Mouse (Mus musculus): ENCODE data around the gene Msl2. TPM values are rescaled to one million over a fixed set of nuclear protein-coding genes. Genes with fewer than 3 reads are reported as not detected.

Gene Msl2
- polyA plus RNA-seq, 1 experiment from 2014 or later = 6.0 TPM

DNA sequence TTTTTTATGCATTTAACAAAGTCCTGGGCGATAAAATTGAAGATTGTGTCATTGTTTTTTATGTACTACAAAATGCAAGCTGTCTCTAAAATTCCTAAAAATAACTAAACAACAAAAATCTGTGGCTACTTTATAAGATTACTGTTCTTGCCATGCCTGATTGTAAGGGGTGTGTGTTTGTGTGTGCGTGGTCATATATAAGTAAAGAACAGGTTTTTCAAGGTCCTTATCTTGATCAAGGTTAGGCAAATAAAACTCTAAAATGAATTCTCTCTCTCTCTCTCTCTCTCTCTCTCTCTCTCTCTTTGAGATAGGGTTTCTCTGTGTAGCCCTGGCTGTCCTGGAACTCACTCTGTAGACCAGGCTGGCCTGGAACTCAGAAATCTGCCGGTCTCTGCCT is 21.9 kb upstream of the Msl2 start:
- 82% methylated on average over 3 of the region's 3 CpGs for WGBS
- H3K4me2 ChIP-seq = no peak overlapping the region

DNA sequence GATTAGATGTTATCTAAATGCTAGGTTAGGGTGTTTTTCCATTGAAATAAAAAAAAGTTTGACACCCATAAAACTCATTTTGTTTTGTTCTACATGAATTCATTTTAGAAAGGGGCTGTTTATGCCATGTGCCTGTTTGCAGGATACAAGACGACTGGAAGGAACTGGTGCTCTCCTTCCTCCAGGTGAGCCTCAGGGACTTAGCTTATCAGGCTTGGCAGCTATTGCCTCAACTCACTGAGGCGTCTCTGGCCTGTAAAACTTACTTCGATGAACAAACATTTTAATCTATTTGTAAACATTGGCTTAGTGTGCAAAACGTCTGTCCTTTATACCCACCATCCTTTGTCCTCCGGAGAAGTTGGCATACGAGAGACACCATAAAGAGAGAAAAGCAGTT is 21.2 kb upstream of the Msl2 start:
- no peaks in the 10 kb centered on the region for H3K9me3 ChIP-seq (replicated peaks)
- 55% methylated on average over 6 of the region's 6 CpGs for WGBS
- no peak for ATAC-seq (ENCODE audit: insufficient number of reproducible peaks, low FRiP score)

More for the DNA sequence above, 21.9 kb upstream of the Msl2 start:
- Histone ChIP-seq H3K27ac (ENCODE audit: poor library complexity, severe bottlenecking) (no peak overlapping the region), H3K4me1 (replicated peaks) (no peaks in the 10 kb centered on the region), H3K4me3 (no peak overlapping the region), H3K9ac (no peak overlapping the region), H3K36me3 (no peaks in the 10 kb centered on the region), H3K27me3 (replicated peaks) (no peaks in the 10 kb centered on the region), H3K9me3 (replicated peaks) (no peaks in the 10 kb centered on the region)
- ATAC-seq (ENCODE audit: insufficient number of reproducible peaks, low FRiP score) = no peak

DNA sequence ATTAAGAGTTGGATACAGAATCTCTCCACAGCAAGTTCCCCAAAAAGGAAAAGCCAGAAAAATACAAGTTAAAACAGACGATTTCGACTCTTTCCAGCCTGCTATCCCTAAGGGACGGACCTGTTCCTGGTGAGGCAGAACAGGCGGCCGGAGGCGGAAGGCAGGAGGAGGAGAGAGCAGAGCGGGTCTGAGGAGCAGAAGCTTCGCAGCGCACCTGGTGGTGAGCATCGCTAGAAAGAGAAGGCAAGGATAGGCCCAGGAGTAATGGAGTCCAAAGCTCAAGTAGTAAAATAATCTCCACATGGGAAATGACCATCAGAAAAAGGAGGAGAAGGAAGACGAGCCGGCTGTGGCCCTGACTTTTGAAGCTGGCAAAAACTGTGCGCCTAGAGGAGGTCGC is 20.6 kb upstream of the Msl2 start:
- 66% methylated on average over 14 of the region's 14 CpGs for WGBS
- no peaks in the 10 kb centered on the region for H3K36me3 ChIP-seq
- H3K9ac ChIP-seq = no peak overlapping the region
- H3K4me1 ChIP-seq (replicated peaks) = no peaks in the 10 kb centered on the region
- H3K4me3 ChIP-seq = no peak overlapping the region
- no peaks in the 10 kb centered on the region for H3K27me3 ChIP-seq (replicated peaks)
- ATAC-seq (ENCODE audit: insufficient number of reproducible peaks, low FRiP score) = no peak
- H3K9me3 ChIP-seq (replicated peaks) = no peaks in the 10 kb centered on the region
- no peak overlapping the region for H3K4me2 ChIP-seq
- no peak overlapping the region for H3K27ac ChIP-seq (ENCODE audit: poor library complexity, severe bottlenecking)

More for the DNA sequence above, 21.2 kb upstream of the Msl2 start:
- H3K4me2 ChIP-seq = no peak overlapping the region
- H3K27ac ChIP-seq (ENCODE audit: poor library complexity, severe bottlenecking) = no peak overlapping the region
- no peak overlapping the region for H3K4me3 ChIP-seq
- H3K9ac ChIP-seq = no peak overlapping the region
- H3K36me3 ChIP-seq = no peaks in the 10 kb centered on the region
- H3K27me3 ChIP-seq (replicated peaks) = no peaks in the 10 kb centered on the region
- H3K4me1 ChIP-seq (replicated peaks) = no peaks in the 10 kb centered on the region

DNA sequence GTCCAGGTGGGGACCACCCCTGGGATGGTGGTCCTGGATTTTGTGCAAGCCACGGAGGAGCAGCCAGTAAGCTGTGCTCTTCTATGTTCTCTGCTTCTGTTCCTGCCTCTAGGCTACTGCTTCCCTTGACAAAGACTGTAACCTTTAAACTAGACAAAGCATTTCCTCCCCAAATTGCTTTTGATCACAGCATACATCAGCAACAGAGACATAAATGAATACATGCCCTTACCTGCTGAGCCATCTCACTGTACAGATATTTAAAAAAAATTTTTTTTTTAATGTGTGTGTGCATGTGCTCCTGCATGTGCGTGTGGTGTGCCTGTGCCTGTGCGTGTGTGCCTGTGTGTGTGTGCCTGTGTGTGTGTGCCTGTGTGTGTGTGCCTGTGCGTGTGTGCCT is 16.7 kb upstream of the Msl2 start:
- WGBS = 92% methylated on average over 4 of the region's 4 CpGs

DNA sequence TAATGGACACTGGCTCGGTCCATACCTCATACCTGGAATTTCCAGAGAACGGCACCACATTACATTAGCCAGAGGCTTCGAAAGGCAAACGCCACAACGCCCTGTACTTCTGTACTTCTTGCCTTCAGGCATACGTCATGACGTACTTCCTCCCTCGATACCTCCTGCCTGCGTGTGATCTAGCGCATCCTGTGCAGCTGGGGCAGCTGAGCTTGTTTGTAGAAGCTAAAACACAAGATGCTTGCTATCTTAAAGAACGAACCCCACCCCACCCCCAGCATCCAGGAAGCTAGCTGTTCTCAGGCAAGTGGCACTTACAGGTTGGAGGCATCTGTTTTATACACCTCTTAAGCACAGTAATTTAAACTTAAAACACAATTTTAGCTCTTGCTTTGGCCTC is 12.9 kb upstream of the Msl2 start:
- Histone ChIP-seq H3K9me3 (replicated peaks) (peaks cover 3% of the 10 kb centered on the region; the same call in 1 of the 2 replicates), H3K4me1 (replicated peaks) (no peaks in the 10 kb centered on the region), H3K27me3 (replicated peaks) (no peaks in the 10 kb centered on the region), H3K36me3 (no peaks in the 10 kb centered on the region), H3K27ac (ENCODE audit: poor library complexity, severe bottlenecking) (no peak overlapping the region), H3K4me2 (no peak overlapping the region), H3K4me3 (no peak overlapping the region), H3K9ac (no peak overlapping the region)
- 70% methylated on average over 11 of the region's 11 CpGs for WGBS
- no peak for ATAC-seq (ENCODE audit: insufficient number of reproducible peaks, low FRiP score)

More for the DNA sequence above, 16.7 kb upstream of the Msl2 start:
- no peaks in the 10 kb centered on the region for H3K4me1 ChIP-seq (replicated peaks)
- no peak overlapping the region for H3K27ac ChIP-seq (ENCODE audit: poor library complexity, severe bottlenecking)
- no peaks in the 10 kb centered on the region for H3K36me3 ChIP-seq
- H3K4me2 ChIP-seq = no peak overlapping the region
- no peak for ATAC-seq (ENCODE audit: insufficient number of reproducible peaks, low FRiP score)
- H3K27me3 ChIP-seq (replicated peaks) = no peaks in the 10 kb centered on the region
- no peak overlapping the region for H3K4me3 ChIP-seq
- no peak overlapping the region for H3K9ac ChIP-seq
- H3K9me3 ChIP-seq (replicated peaks) = peaks cover 3% of the 10 kb centered on the region; the same call in 1 of the 2 replicates

DNA sequence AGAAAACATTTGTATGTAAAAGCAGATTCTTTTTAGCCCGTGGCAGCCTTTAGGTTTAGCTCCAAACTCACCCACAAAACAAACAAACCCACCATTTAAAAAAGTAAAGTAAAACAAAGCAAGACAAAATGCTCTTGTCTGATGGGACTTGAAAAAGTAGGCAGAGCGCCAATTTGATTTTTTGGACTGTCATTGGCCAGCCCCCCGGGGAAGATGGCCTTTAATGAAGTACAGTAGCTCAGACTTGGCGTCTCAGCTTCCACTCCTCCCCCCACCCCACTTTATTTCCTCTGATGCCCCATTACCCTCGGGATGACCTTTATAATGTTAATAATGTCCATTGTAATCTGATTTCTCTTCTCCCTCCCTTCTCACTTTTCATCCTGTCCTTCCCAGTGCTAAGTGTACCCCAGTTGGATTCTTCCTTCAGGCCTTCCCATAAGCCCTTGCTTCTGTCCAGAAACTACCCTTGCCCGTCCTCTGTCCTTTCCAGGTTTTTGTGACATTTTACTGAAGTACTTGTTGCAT is 11.6 kb upstream of the Msl2 start:
- ATAC-seq (ENCODE audit: insufficient number of reproducible peaks, low FRiP score) = no peak
- Histone ChIP-seq H3K4me1 (replicated peaks) (no peaks in the 10 kb centered on the region), H3K4me3 (no peak overlapping the region), H3K36me3 (no peaks in the 10 kb centered on the region), H3K9ac (no peak overlapping the region), H3K9me3 (replicated peaks) (peaks cover 6% of the 10 kb centered on the region; the same call in 1 of the 2 replicates), H3K27ac (ENCODE audit: poor library complexity, severe bottlenecking) (no peak overlapping the region), H3K27me3 (replicated peaks) (no peaks in the 10 kb centered on the region), H3K4me2 (no peak overlapping the region)
- 75% methylated on average over 6 of the region's 6 CpGs for WGBS

DNA sequence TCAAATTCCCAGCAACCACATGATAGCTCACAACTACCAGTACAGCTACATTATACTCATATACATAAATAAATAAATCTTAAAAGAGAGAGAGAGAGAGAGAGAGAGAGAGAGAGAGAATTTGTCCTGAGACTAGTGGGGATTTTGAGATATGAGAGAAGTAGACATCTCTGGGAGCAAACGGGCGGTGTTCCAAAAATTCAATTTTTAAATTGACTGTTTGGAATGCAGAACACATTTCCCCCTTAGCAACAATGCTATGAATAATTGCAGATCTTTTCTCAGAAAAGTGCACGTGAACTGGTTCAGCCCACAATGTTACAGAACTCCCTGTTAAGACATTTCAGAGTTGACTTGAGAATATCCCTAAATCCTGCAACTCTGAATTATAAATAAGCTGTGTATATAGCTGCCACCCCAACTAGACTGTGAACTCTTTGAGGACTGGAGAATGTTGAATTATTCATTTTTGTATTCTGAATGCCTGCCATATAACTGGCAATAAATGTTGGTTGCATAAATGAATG is 8.8 kb upstream of the Msl2 start:
- Histone ChIP-seq H3K9me3 (replicated peaks) (0 out of 2 replicates have a peak, but pooled peaks cover 7% of the 10 kb centered on the region), H3K4me3 (no peak overlapping the region), H3K9ac (no peak overlapping the region), H3K27ac (ENCODE audit: poor library complexity, severe bottlenecking) (no peak overlapping the region), H3K4me1 (replicated peaks) (no peaks in the 10 kb centered on the region), H3K36me3 (no peaks in the 10 kb centered on the region), H3K4me2 (no peak overlapping the region), H3K27me3 (replicated peaks) (no peaks in the 10 kb centered on the region)
- ATAC-seq (ENCODE audit: insufficient number of reproducible peaks, low FRiP score) = no peak
- 89% methylated on average over 3 of the region's 3 CpGs for WGBS

DNA sequence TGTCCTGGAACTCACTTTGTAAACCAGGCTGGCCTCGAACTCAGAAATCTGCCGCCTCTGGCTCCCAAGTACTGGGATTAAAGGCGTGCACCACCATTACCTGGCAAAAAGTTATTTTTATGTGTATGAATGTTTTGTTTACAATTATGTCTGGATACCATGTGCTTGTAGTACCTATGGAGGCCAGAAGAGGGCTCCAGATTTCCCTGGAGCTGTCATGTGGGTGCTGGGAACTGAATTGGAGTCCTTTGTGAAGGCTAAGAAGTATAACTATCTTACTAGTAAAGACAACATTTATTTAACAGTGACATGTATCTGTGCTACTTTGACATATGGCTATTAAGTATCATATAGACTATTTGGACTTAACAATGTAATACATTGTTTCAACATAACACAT is 4.1 kb upstream of the Msl2 start:
- Histone ChIP-seq H3K27ac (ENCODE audit: poor library complexity, severe bottlenecking) (no peak overlapping the region), H3K36me3 (no peaks in the 10 kb centered on the region), H3K4me2 (no peak overlapping the region), H3K9ac (no peak overlapping the region), H3K4me1 (replicated peaks) (no peaks in the 10 kb centered on the region), H3K27me3 (replicated peaks) (no peaks in the 10 kb centered on the region), H3K9me3 (replicated peaks) (0 out of 2 replicates have a peak, but pooled peaks cover 7% of the 10 kb centered on the region), H3K4me3 (no peak overlapping the region)
- no peak for ATAC-seq (ENCODE audit: insufficient number of reproducible peaks, low FRiP score)
- WGBS = 93% methylated on average over 3 of the region's 3 CpGs

DNA sequence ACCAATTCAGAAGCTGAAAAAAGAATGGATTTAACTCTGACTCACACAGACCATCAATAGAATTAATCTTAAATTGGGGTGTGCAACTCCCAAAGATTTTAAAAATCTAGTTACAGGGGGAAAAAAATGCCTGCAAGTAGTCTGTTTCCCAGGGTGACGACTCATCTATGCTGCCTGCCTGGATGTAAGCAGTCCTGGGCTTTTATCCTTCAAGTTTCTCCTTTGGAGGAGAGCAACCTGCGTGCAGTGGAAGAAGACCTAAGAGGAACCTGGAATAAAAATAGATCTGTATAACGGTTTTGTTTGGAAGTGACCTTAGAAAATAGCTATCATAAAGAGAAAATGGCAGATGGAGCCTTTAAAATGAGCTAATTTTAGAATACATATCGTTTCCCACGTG is 1.4 kb upstream of the Msl2 start:
- 29% methylated on average over 5 of the region's 5 CpGs for WGBS
- H3K4me2 ChIP-seq = peak overlapping the region; percentile 26; the same call in 1 of the 2 replicates
- peak overlapping the region; percentile 19; the same call in 1 of the 2 replicates for H3K9ac ChIP-seq
- no peaks in the 10 kb centered on the region for H3K27me3 ChIP-seq (replicated peaks)
- no peak for ATAC-seq (ENCODE audit: insufficient number of reproducible peaks, low FRiP score)
- no peaks in the 10 kb centered on the region for H3K36me3 ChIP-seq
- H3K9me3 ChIP-seq (replicated peaks) = 0 out of 2 replicates have a peak, but pooled peaks cover 3% of the 10 kb centered on the region
- H3K27ac ChIP-seq (ENCODE audit: poor library complexity, severe bottlenecking) = no peak overlapping the region
- no peak overlapping the region for H3K4me3 ChIP-seq
- H3K4me1 ChIP-seq (replicated peaks) = peaks cover 8% of the 10 kb centered on the region

DNA sequence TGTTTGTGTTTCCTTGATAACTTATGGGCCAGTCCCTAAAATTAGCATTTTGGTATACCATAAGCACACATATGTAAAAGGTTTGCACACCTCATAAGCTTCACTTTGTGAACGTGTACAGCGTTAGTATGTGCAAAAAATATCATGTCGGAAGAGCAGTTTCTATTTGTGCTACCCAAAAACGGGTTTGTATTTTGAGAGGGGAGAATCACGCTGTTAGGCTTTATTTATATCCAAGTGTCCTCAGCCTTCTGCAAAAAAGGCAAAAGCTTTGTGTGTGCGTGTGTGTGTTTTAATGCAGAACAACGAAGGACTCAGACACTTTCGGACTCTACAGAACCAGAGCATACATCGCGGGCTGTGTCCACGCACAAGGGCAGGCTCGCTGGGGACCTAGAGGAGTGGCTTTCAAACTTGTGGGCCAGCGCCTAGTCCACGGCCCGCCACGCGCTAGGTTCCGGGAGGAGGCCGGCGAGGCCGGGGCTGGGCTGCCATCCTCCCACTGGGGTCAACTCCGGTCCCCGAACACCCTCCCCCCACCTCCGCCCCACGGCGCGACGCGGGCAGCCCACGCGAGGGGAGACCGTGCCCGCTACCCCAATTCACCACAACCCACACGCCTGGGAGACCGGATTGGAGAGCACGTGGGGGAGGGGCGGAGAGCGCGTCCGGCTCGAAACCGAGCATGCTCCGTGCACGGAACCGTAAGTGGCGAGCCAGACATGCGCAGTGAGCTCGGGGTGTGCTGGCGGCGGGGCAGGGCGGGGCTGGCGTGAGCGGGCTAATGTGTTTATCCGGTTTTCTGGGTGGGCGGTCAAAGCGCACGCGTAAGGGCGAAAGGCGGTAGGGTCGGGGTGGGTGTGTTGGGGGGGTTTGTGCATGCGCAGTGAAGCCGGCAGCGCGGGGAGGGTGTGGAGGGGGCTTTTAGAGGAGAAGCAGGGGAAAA is 587 bp upstream of the Msl2 start:
- peak overlapping the region; percentile 98 for H3K27ac ChIP-seq (ENCODE audit: poor library complexity, severe bottlenecking)
- H3K4me1 ChIP-seq (replicated peaks) = peaks cover 12% of the 10 kb centered on the region
- peak overlapping the region; percentile 88 for H3K9ac ChIP-seq
- ATAC-seq (ENCODE audit: insufficient number of reproducible peaks, low FRiP score) = peak; percentile 94
- 0 out of 2 replicates have a peak, but pooled peaks cover 3% of the 10 kb centered on the region for H3K9me3 ChIP-seq (replicated peaks)
- H3K4me3 ChIP-seq = peak overlapping the region; percentile 89
- H3K36me3 ChIP-seq = no peaks in the 10 kb centered on the region
- H3K27me3 ChIP-seq (replicated peaks) = no peaks in the 10 kb centered on the region
- WGBS = 2% methylated on average over 51 of the region's 65 CpGs
- H3K4me2 ChIP-seq = peak overlapping the region; percentile 93

DNA sequence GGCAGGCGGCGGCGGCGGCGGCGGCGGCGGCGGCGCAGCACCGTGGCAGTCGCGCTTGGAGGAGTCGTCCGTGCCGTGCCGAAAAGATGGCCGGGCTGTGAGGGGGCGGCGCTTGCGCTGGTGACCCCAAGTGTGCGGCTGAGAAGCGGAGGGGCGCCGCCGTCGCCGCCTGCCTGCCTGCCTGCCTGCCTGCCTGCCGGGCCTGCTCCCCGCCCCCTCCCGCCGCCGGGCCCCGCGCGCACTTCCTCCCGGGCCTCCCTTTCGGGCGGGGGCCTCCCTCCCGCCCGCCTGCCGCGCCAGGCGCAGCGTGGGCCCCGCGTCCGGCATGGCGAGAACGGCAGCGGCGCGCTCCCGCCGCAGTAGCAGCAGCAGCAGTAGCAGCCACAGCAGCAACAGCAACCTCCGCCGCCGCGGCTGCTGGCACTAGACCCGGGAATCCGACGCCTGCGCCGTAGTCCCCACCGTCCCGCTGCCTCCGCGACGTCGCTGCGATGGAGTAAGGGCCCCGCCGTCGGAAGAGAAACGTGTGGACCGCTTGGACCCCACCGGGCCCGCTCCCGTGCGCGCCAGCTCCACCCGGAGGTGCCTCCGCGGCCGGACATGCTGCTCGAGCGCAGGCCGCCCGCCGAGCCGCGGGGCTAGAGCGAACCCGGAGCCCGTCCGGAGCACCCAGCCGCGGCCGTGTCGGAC is 576 bp downstream of the Msl2 start:
- peak overlapping the region; percentile 89 for H3K4me3 ChIP-seq
- peak overlapping the region; percentile 98 for H3K27ac ChIP-seq (ENCODE audit: poor library complexity, severe bottlenecking)
- under 1% methylated on average over 93 of the region's 100 CpGs for WGBS
- H3K36me3 ChIP-seq = no peaks in the 10 kb centered on the region
- H3K4me1 ChIP-seq (replicated peaks) = peaks cover 22% of the 10 kb centered on the region
- ATAC-seq (ENCODE audit: insufficient number of reproducible peaks, low FRiP score) = peak; percentile 76
- peak overlapping the region; percentile 93 for H3K4me2 ChIP-seq
- H3K9me3 ChIP-seq (replicated peaks) = 0 out of 2 replicates have a peak, but pooled peaks cover 3% of the 10 kb centered on the region
- peak overlapping the region; percentile 95 for H3K9ac ChIP-seq
- no peaks in the 10 kb centered on the region for H3K27me3 ChIP-seq (replicated peaks)

Measured in heart, embryonic 12.5 days (tissue).